Mouse (Mus musculus): ENCODE measurements around the gene Slx1b.

GRCm38 (mm10) chr7:126700063-126701015, 4.8 kb upstream of the Slx1b start:
- no peak for TF ChIP-seq CTCF (IDR thresholded peaks at IDR 0.05; ENCODE audit: low read depth, low read length)
- TF ChIP-seq POLR2A (IDR thresholded peaks at IDR 0.05; ENCODE audit: extremely low read depth, insufficient read depth, low read length), result no peak
